ENCODE assay signal across 9 mouse cellular contexts in the genomic region with DNA sequence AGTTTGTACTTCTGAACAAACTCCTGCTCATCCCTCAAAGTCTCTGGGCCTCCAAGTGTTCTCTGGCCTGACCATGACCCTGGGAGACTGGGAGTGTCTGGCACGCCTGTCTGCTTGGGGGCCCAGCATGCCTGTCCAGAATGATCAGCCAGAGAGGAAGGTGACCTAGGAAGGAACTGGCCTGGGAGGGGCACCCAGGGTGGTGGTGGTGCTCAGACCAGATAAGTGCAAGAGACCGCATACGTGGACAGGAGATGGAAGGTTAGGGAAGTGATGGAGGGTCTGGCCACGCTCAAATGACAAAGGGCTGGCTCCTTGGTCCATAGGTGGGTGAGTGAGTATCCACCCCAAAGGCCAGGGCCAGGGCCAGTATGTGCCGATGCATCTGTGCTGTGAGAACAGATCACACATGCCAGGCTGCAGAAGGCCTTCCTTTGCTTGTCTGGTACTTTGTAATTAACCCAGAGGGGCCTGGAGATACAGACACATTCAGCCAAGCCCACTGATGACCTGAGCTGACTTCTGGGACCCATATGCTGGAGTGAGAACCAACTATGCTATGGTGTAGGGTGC. TPM values are rescaled to one million over a fixed set of nuclear protein-coding genes. Genes with fewer than 3 reads are reported as not detected.
A peak's percentile ranks its signal among the peaks of the same experiment; 100 is the strongest.
DNase-seq lines count a peak whose midpoint lies in the region; ATAC-seq and TF ChIP-seq lines count a peak whose summit lies in the region.
"Had no signal": no experiment of that assay in that cellular context is flagged by ENCODE, and none has a peak within 500 bp of the region (broad histone marks: within the 10 kb centered on the region; RNA-seq: fewer than 3 reads in every experiment).

No protein-coding gene starts in this region.

- 49% methylated on average over 5 of the region's 5 CpGs for WGBS in heart, embryonic 16.5 days
- 48% methylated on average over 5 of the region's 5 CpGs for WGBS in liver, adult 2 months
- WGBS in stomach, postnatal 0 days: 51% methylated on average over 5 of the region's 5 CpGs

- peak overlapping the region; percentile 96 for H3K9ac ChIP-seq in heart, embryonic 16.5 days (ENCODE audit: low read length)
- H3K9ac ChIP-seq in liver, adult 2 months (ENCODE audit: low read depth, low read length): peak overlapping the region; percentile 90
- H3K9ac ChIP-seq in stomach, postnatal 0 days (ENCODE audit: low read length): peak overlapping the region; percentile 41; the same call in 1 of the 2 replicates

- peak overlapping the region; percentile 91 for H3K4me2 ChIP-seq in heart, embryonic 16.5 days (ENCODE audit: low read depth, low read length)
- H3K4me2 ChIP-seq in stomach, postnatal 0 days (replicated peaks; ENCODE audit: low read depth): peak overlapping the region; percentile 64

- H3K36me3 ChIP-seq in heart, embryonic 16.5 days (ENCODE audit: control insufficient read depth, insufficient read depth): peaks cover 31% of the 10 kb centered on the region
- H3K36me3 ChIP-seq in liver, adult 2 months (ENCODE audit: control insufficient read depth, insufficient read depth, low read length): peaks cover 3% of the 10 kb centered on the region; the same call in 1 of the 2 replicates
- peaks cover 10% of the 10 kb centered on the region; the same call in 1 of the 2 replicates for H3K36me3 ChIP-seq in stomach, postnatal 0 days (ENCODE audit: control insufficient read depth, insufficient read depth, low read length)

- H3K27me3 ChIP-seq in heart, embryonic 16.5 days (ENCODE audit: control insufficient read depth, insufficient read depth, low read length): no peaks in the 10 kb centered on the region
- no peaks in the 10 kb centered on the region for H3K27me3 ChIP-seq in liver, adult 2 months (ENCODE audit: control insufficient read depth, insufficient read depth, low read length)
- no peaks in the 10 kb centered on the region for H3K27me3 ChIP-seq in stomach, postnatal 0 days (ENCODE audit: control insufficient read depth, insufficient read depth, low read length)
- H3K27me3 ChIP-seq: Patski had no signal

- peak; percentile 58 to 62 for DNase-seq in heart, adult 9 months (ENCODE audit: low spot score in 2 of 2)
- no peak for DNase-seq in heart, postnatal 25 days (ENCODE audit: low spot score)
- peak; percentile 69 for DNase-seq in MN1 (ENCODE audit: low spot score)
- no peak for DNase-seq in liver, adult 2 months (ENCODE audit: extremely low read depth, low read depth, low spot score)
- DNase-seq in stomach, postnatal 0 days (ENCODE audit: low spot score): no peak
- DNase-seq in cerebellum, postnatal 36 days: no peak
- no peak for DNase-seq in gastrocnemius, postnatal 10 days

- H3K4me1 ChIP-seq in heart, embryonic 16.5 days (ENCODE audit: control insufficient read depth, insufficient read depth, low read length): peaks cover 49% of the 10 kb centered on the region
- H3K4me1 ChIP-seq in liver, adult 2 months (ENCODE audit: control insufficient read depth, insufficient read depth, low read length): peaks cover 27% of the 10 kb centered on the region
- H3K4me1 ChIP-seq in stomach, postnatal 0 days (replicated peaks; ENCODE audit: control insufficient read depth, insufficient read depth): peaks cover 12% of the 10 kb centered on the region; the same call in 1 of the 2 replicates

- TF ChIP-seq EP300 in stomach, postnatal 0 days (optimal IDR thresholded peaks at IDR 0.05): no peak

- peak overlapping the region; percentile 92; the same call in 1 of the 2 replicates for H3K4me3 ChIP-seq in heart, embryonic 16.5 days (ENCODE audit: low read length)
- peak overlapping the region; percentile 86; the same call in 1 of the 2 replicates for H3K4me3 ChIP-seq in liver, adult 2 months (ENCODE audit: insufficient read depth, low read depth, low read length)
- H3K4me3 ChIP-seq in stomach, postnatal 0 days (ENCODE audit: low read depth, low read length): peak overlapping the region; percentile 93; the same call in 1 of the 2 replicates

- H3K27ac ChIP-seq in heart, embryonic 16.5 days (ENCODE audit: low read length): peak overlapping the region; percentile 100
- H3K27ac ChIP-seq in liver, adult 2 months (replicated peaks; ENCODE audit: insufficient read depth, low read depth, low read length): peak overlapping the region; percentile 94
- H3K27ac ChIP-seq in stomach, postnatal 0 days (replicated peaks): peak overlapping the region; percentile 99

- no peak for ATAC-seq in heart, embryonic 16.5 days (replicated peaks; ENCODE audit: extremely low read depth, insufficient read depth, low FRiP score)
- no peak for ATAC-seq in stomach, postnatal 0 days (ENCODE audit: low FRiP score, low TSS enrichment)

- H3K9me3 ChIP-seq in heart, embryonic 16.5 days (replicated peaks; ENCODE audit: control insufficient read depth, low read length): no peaks in the 10 kb centered on the region
- H3K9me3 ChIP-seq in stomach, postnatal 0 days (ENCODE audit: control insufficient read depth, low read length): no peaks in the 10 kb centered on the region

- peaks cover 43% of the 10 kb centered on the region for H3K79me2 ChIP-seq in liver, adult 2 months (ENCODE audit: control insufficient read depth, insufficient read depth, low read length)

- intact Hi-C loops in heart, postnatal 25 days (cut with DNase I): loop anchor here (10.0 kb wide), 1 partner anchor 292 kb away; the partner anchor contains the start of gene Ptbp1

- no peak for TF ChIP-seq CTCF in liver, adult 2 months (IDR thresholded peaks at IDR 0.05; ENCODE audit: low read depth, low read length)
- no peak for TF ChIP-seq CTCF in stomach, postnatal 0 days (IDR thresholded peaks at IDR 0.05; ENCODE audit: low read depth)

- TF ChIP-seq POLR2A in liver, adult 2 months (IDR thresholded peaks at IDR 0.05; ENCODE audit: extremely low read depth, insufficient read depth, low read length): no peak

RNA-seq across cellular contexts. Expression of gene Midn, which starts 0.8 kb away (rescaled TPM):
- total RNA-seq in heart, postnatal 25 days (2021): 100 to 1,000 TPM in 1 of 2 experiments, 10 to 100 TPM in 1; 92.1 to 120 TPM
- 10.3 and 13.0 TPM in 2 replicates for polyA plus RNA-seq in heart, embryonic 16.5 days (2015; fragmentation: Nextera tagmentation; extraction: Ambion mirVana)
- total RNA-seq in liver, adult 2 months (2014; rRNA removed): 6.9 and 11.6 TPM in 2 replicates
- polyA plus RNA-seq in liver, adult 2 months (2012; rRNA removed): 27.4 and 38.8 TPM in 2 replicates
- polyA plus RNA-seq in stomach, postnatal 0 days (2015; fragmentation: Nextera tagmentation; extraction: Ambion mirVana): 8.5 and 9.6 TPM in 2 replicates
- 10 to 100 TPM; 34.3 to 62.7 TPM for total RNA-seq in gastrocnemius, postnatal 10 days (2021)

RNA-seq across cellular contexts. Expression of gene Cbarp, which starts 6.6 kb away (rescaled TPM):
- 1 to 10 TPM; 2.4 to 3.1 TPM for total RNA-seq in heart, postnatal 25 days (2021)
- polyA plus RNA-seq in heart, embryonic 16.5 days (2015; fragmentation: Nextera tagmentation; extraction: Ambion mirVana): 2.5 TPM in 2 replicates
- 0.47 and 0.55 TPM in 2 replicates for total RNA-seq in liver, adult 2 months (2014; rRNA removed)
- 1.2 TPM in 2 replicates for polyA plus RNA-seq in liver, adult 2 months (2012; rRNA removed)
- 4.2 and 4.3 TPM in 2 replicates for polyA plus RNA-seq in stomach, postnatal 0 days (2015; fragmentation: Nextera tagmentation; extraction: Ambion mirVana)
- total RNA-seq in gastrocnemius, postnatal 10 days (2021): 1 to 10 TPM; 2.3 to 3.2 TPM

RNA-seq across cellular contexts. Expression of gene Atp5d, which starts 8.8 kb away (rescaled TPM):
- total RNA-seq in heart, postnatal 25 days (2021): 1,000 to 10,000 TPM; 1,252 to 1,264 TPM
- 1,107 and 1,132 TPM in 2 replicates for polyA plus RNA-seq in heart, embryonic 16.5 days (2015; fragmentation: Nextera tagmentation; extraction: Ambion mirVana)
- 144 and 218 TPM in 2 replicates for total RNA-seq in liver, adult 2 months (2014; rRNA removed)
- 1,387 and 1,558 TPM in 2 replicates for polyA plus RNA-seq in liver, adult 2 months (2012; rRNA removed)
- 679 and 705 TPM in 2 replicates for polyA plus RNA-seq in stomach, postnatal 0 days (2015; fragmentation: Nextera tagmentation; extraction: Ambion mirVana)
- 100 to 1,000 TPM; 576 to 659 TPM for total RNA-seq in gastrocnemius, postnatal 10 days (2021)

RNA-seq across cellular contexts. Expression of gene Cirbp, which starts 18.6 kb away (rescaled TPM):
- 10 to 100 TPM; 31.7 to 43.1 TPM for total RNA-seq in heart, postnatal 25 days (2021)
- polyA plus RNA-seq in heart, embryonic 16.5 days (2015; fragmentation: Nextera tagmentation; extraction: Ambion mirVana): 85.3 and 87.6 TPM in 2 replicates
- 19.5 and 25.9 TPM in 2 replicates for total RNA-seq in liver, adult 2 months (2014; rRNA removed)
- polyA plus RNA-seq in liver, adult 2 months (2012; rRNA removed): 31.8 and 37.0 TPM in 2 replicates
- 237 and 244 TPM in 2 replicates for polyA plus RNA-seq in stomach, postnatal 0 days (2015; fragmentation: Nextera tagmentation; extraction: Ambion mirVana)
- 10 to 100 TPM; 84.3 to 88.4 TPM for total RNA-seq in gastrocnemius, postnatal 10 days (2021)

RNA-seq across cellular contexts. Expression of gene 1600002K03Rik, which starts 25.5 kb away (rescaled TPM):
- 1 to 10 TPM; 4.2 to 5.2 TPM for total RNA-seq in heart, postnatal 25 days (2021)
- 9.7 and 10.7 TPM in 2 replicates for polyA plus RNA-seq in heart, embryonic 16.5 days (2015; fragmentation: Nextera tagmentation; extraction: Ambion mirVana)
- total RNA-seq in liver, adult 2 months (2014; rRNA removed): 5.1 and 7.7 TPM in 2 replicates
- 10.0 and 10.4 TPM in 2 replicates for polyA plus RNA-seq in liver, adult 2 months (2012; rRNA removed)
- 13.9 and 14.1 TPM in 2 replicates for polyA plus RNA-seq in stomach, postnatal 0 days (2015; fragmentation: Nextera tagmentation; extraction: Ambion mirVana)
- total RNA-seq in gastrocnemius, postnatal 10 days (2021): 1 to 10 TPM; 3.9 to 5.5 TPM

Comparison
In these comparisons a context has a peak if more than half of its experiments do, and no peak if none do; other contexts are left out.
1. DNase-seq: peak in heart, adult 9 months (2 of 2) and MN1 (single experiment); none in heart, postnatal 25 days (single experiment), liver, adult 2 months (single experiment), stomach, postnatal 0 days (single experiment), cerebellum, postnatal 36 days (0 of 2) and gastrocnemius, postnatal 10 days (single experiment).
2. H3K9ac ChIP-seq: peak in every context shown above with its lines; median percentile 96 in heart, embryonic 16.5 days; 90 in liver, adult 2 months; 41 in stomach, postnatal 0 days.
3. Peak in every context shown above with its lines, with median percentiles within 50 percentile points of each other: H3K27ac ChIP-seq and H3K4me3 ChIP-seq.